Mouse (Mus musculus) lung, adult 10 weeks (tissue): Measurements from ENCODE around the gene Catsperg1. TPM values are rescaled to one million over a fixed set of nuclear protein-coding genes. Genes with fewer than 3 reads are reported as not detected.

Experiments used
- polyA plus RNA-seq: library from polyadenylated mRNA; stranded (reverse); fragments of 350-450 nt; fragmentation: Illumina TruSeq; extraction: RNeasy Lipid Tissue Mini Kit (QIAGEN cat#74804); gene quantifications from one replicate; pipeline ENCODE4 v1.2.3, GENCODE M21; 2014; ENCODE audit warnings: low read depth, low replicate concordance; ENCODE audit not compliant: insufficient read depth

The Catsperg1 gene
- polyA plus RNA-seq: 0.96 TPM

GRCm38 (mm10) chr7:29213675-29214082 lies at the start of gene Catsperg1:
Gene Catsperg1, minus strand, starts transcription at chr7:29214035.

GRCm38 (mm10) chr7:29248261-29248841 lies 34.5 kb upstream of the Catsperg1 start, which contains the start of gene 2200002D01Rik:
Gene 2200002D01Rik, minus strand, starts transcription at chr7:29248466.

GRCm38 (mm10) chr7:29238019-29238967 lies 24.5 kb upstream of the Catsperg1 start, which contains the start of gene Yif1b:
Gene Yif1b, plus strand, starts transcription at chr7:29238329.

GRCm38 (mm10) chr7:29232247-29233013 lies 18.6 kb upstream of the Catsperg1 start, which contains the start of gene Kcnk6:
Gene Kcnk6, minus strand, starts transcription at chr7:29232515.

GRCm38 (mm10) chr7:29180077-29180853 lies 33.6 kb downstream of the Catsperg1 start, which contains the start of gene Psmd8:
Gene Psmd8, minus strand, starts transcription at chr7:29180701.

GRCm38 (mm10) chr7:29170066-29170754 lies 43.6 kb downstream of the Catsperg1 start, which contains the start of the genes Ggn and Spred3:
Gene Ggn, plus strand, starts transcription at chr7:29170210.
Gene Spred3, minus strand, starts transcription at chr7:29170411.

GRCm38 (mm10) chr7:29155838-29156782 lies 57.7 kb downstream of the Catsperg1 start, which contains the start of gene Fam98c:
Gene Fam98c, minus strand, starts transcription at chr7:29156234.

GRCm38 (mm10) chr7:29134693-29135386 lies 79.0 kb downstream of the Catsperg1 start, which contains the start of gene Rasgrp4:
Gene Rasgrp4, plus strand, starts transcription at chr7:29134851.

Other genes starting within 250 kb of the Catsperg1 start
- 297 TPM for gene Eif3k, start 232.2 kb downstream of the Catsperg1 start, polyA plus RNA-seq
- gene Map4k1, start 232.0 kb downstream of the Catsperg1 start, polyA plus RNA-seq: 16.5 TPM
- gene Ryr1, start 88.9 kb downstream of the Catsperg1 start, polyA plus RNA-seq: 0.08 TPM
- 5.1 TPM for gene Rasgrp4, start 79.2 kb downstream of the Catsperg1 start, polyA plus RNA-seq
- 23.6 TPM for gene Fam98c, start 57.8 kb downstream of the Catsperg1 start, polyA plus RNA-seq
- 0.64 TPM for gene Ggn, start 43.8 kb downstream of the Catsperg1 start, polyA plus RNA-seq
- gene Spred3, start 43.6 kb downstream of the Catsperg1 start, polyA plus RNA-seq: 0.83 TPM
- gene Psmd8, start 33.3 kb downstream of the Catsperg1 start, polyA plus RNA-seq: 134 TPM
- gene Kcnk6, start 18.5 kb upstream of the Catsperg1 start, polyA plus RNA-seq: 4.9 TPM
- gene Yif1b, start 24.3 kb upstream of the Catsperg1 start, polyA plus RNA-seq: 64.6 TPM
- gene 2200002D01Rik, start 34.4 kb upstream of the Catsperg1 start, polyA plus RNA-seq: 37.1 TPM
- 307 TPM for gene Spint2, start 67.9 kb upstream of the Catsperg1 start, polyA plus RNA-seq
- 146 TPM for gene Ppp1r14a, start 75.3 kb upstream of the Catsperg1 start, polyA plus RNA-seq
- gene Dpf1, start 89.9 kb upstream of the Catsperg1 start, polyA plus RNA-seq: 0.95 TPM